Mouse (Mus musculus) natural killer cell, adult 2 months (primary cell): ENCODE measurements around the gene Trmt1l.
"Not testable (repeated sequence)": the region's sequence is repeated elsewhere in the genome, so short reads cannot be mapped to it uniquely, and the experiment has no call there.

ENCODE experiments used
- DNase-seq, 2 experiments: peaks; one replicate each; pipeline ENCODE4 v3.0.0; 2022; ENCODE audit warnings: low spot score in 2 of 2

The Trmt1l gene

GRCm38 (mm10) chr1:151428263-151429221 lies at the start of gene Trmt1l, which contains the start of gene Swt1:
Gene Trmt1l, plus strand, starts transcription at chr1:151428542.
Gene Swt1, minus strand, starts transcription at chr1:151428455.
- DNase-seq = peak; percentile 95

GRCm38 (mm10) chr1:151390029-151390428 lies 38.3 kb upstream of the Trmt1l start:
- DNase-seq = no peak

- no peak for DNase-seq
Measured at GRCm38 (mm10) chr1:151409827-151410226, 18.5 kb upstream of the Trmt1l start.

GRCm38 (mm10) chr1:151422178-151422577 lies 6.2 kb upstream of the Trmt1l start:
- DNase-seq = no peak

- DNase-seq = no peak
Measured at GRCm38 (mm10) chr1:151426947-151427600, 1.3 kb upstream of the Trmt1l start.

GRCm38 (mm10) chr1:151427888-151428262 lies 467 bp upstream of the Trmt1l start:
- DNase-seq = no peak

- no peak for DNase-seq
Measured at GRCm38 (mm10) chr1:151429316-151429715, 974 bp downstream of the Trmt1l start.

- DNase-seq = no peak
Measured at GRCm38 (mm10) chr1:151435431-151435830, 7.1 kb downstream of the Trmt1l start.

GRCm38 (mm10) chr1:151449866-151450265 lies 21.5 kb downstream of the Trmt1l start:
- no peak for DNase-seq

GRCm38 (mm10) chr1:151450851-151451250 lies 22.5 kb downstream of the Trmt1l start:
- no peak for DNase-seq

GRCm38 (mm10) chr1:151451946-151452345 lies 23.6 kb downstream of the Trmt1l start:
- no peak for DNase-seq

- DNase-seq = peak; percentile 22
Measured at GRCm38 (mm10) chr1:151457087-151457486, 28.7 kb downstream of the Trmt1l start.

- no peak for DNase-seq
Measured at GRCm38 (mm10) chr1:151461265-151461664, 32.9 kb downstream of the Trmt1l start.

- DNase-seq = no peak
Measured at GRCm38 (mm10) chr1:151464914-151465313, 36.6 kb downstream of the Trmt1l start.

GRCm38 (mm10) chr1:151466571-151466970 lies 38.2 kb downstream of the Trmt1l start:
- no peak for DNase-seq

- no peak for DNase-seq
Measured at GRCm38 (mm10) chr1:151471429-151471828, 43.1 kb downstream of the Trmt1l start.

- not testable (repeated sequence) for DNase-seq
Measured at GRCm38 (mm10) chr1:151472386-151472785, 44.0 kb downstream of the Trmt1l start.

GRCm38 (mm10) chr1:151482497-151482896 lies 54.2 kb downstream of the Trmt1l start:
- DNase-seq = no peak

GRCm38 (mm10) chr1:151483568-151483967 lies 55.2 kb downstream of the Trmt1l start:
- peak; percentile 12 to 27 for DNase-seq

- no peak for DNase-seq
Measured at GRCm38 (mm10) chr1:151484754-151485153, 56.4 kb downstream of the Trmt1l start.

- DNase-seq = no peak
Measured at GRCm38 (mm10) chr1:151489806-151490205, 61.5 kb downstream of the Trmt1l start.

- no peak for DNase-seq
Measured at GRCm38 (mm10) chr1:151492419-151492818, 64.1 kb downstream of the Trmt1l start.

GRCm38 (mm10) chr1:151493826-151494225 lies 65.5 kb downstream of the Trmt1l start:
- DNase-seq = no peak
